Mouse (Mus musculus) heart, adult 11 months (tissue): ENCODE measurements at regions not wholly inside any gene's neighbourhood (a gene's known extent, or its start where the extent isn't known, plus 50 kb on each side); places are given as distances from the start of the nearest gene placed in this dataset.
A peak's percentile ranks its signal among the peaks of the same experiment; 100 is the strongest.

ENCODE experiments used
- DNase-seq: peaks from one replicate; pipeline ENCODE4 v3.0.0; 2022

- no peak for DNase-seq
Measured at GRCm38 (mm10) chr7:61939971-61940705, 406.2 kb upstream of the Ndn start.

- peak; percentile 80 for DNase-seq
Measured at GRCm38 (mm10) chr7:61982203-61982932, 364.0 kb upstream of the Ndn start.

- no peak for DNase-seq
Measured at GRCm38 (mm10) chr7:62026635-62027034, 319.7 kb upstream of the Ndn start.

- DNase-seq = no peak
Measured at GRCm38 (mm10) chr7:62045743-62046451, 300.5 kb upstream of the Ndn start.

GRCm38 (mm10) chr7:62046452-62046809 lies 299.9 kb upstream of the Ndn start:
- no peak for DNase-seq

- DNase-seq = no peak
Measured at GRCm38 (mm10) chr7:62078607-62079006, 267.8 kb upstream of the Ndn start.

GRCm38 (mm10) chr7:62085120-62085849 lies 261.1 kb upstream of the Ndn start:
- DNase-seq = no peak
